Comparison of ENCODE assay signal across 24 mouse cellular contexts in genomic region chr7:64228300-64228699, GRCm38 (mm10).
"Had no signal": no experiment of that assay in that cellular context is flagged by ENCODE, and none has a peak within 500 bp of the region (broad histone marks: within the 10 kb centered on the region; RNA-seq: fewer than 3 reads in every experiment).

No protein-coding gene starts in this region.

- H3K27ac ChIP-seq: heart, embryonic 10.5 days; hindbrain, embryonic 13.5 days; hindbrain, embryonic 15.5 days; hindbrain, postnatal 0 days; kidney, embryonic 15.5 days; kidney, postnatal 0 days; limb, embryonic 13.5 days; limb, embryonic 15.5 days; liver, embryonic 12.5 days; liver, embryonic 14.5 days had no signal

- H3K4me2 ChIP-seq: heart, embryonic 12.5 days; hindbrain, embryonic 13.5 days; hindbrain, embryonic 15.5 days; kidney, embryonic 15.5 days; limb, embryonic 13.5 days; limb, embryonic 15.5 days; liver, embryonic 12.5 days had no signal

- ATAC-seq: hindbrain, postnatal 0 days; intestine, embryonic 16.5 days; liver, embryonic 12.5 days had no signal

- DNase-seq: gastrocnemius, postnatal 14 days; gastrocnemius, postnatal 36 days; heart, adult 18-20 months; heart, postnatal 10 days; kidney, adult 11 months; kidney, adult 2 months; kidney, adult 9 months; kidney, postnatal 14 days; kidney, postnatal 36 days; layer of hippocampus, adult 9-11 months; layer of hippocampus, postnatal 36 days; left cerebral cortex, postnatal 4 days had no signal

- H3K4me1 ChIP-seq: heart, embryonic 10.5 days; heart, embryonic 12.5 days; hindbrain, embryonic 13.5 days; hindbrain, embryonic 15.5 days; kidney, embryonic 15.5 days; limb, embryonic 13.5 days; liver, embryonic 12.5 days had no signal

- H3K9me3 ChIP-seq: heart, embryonic 10.5 days; heart, embryonic 12.5 days; hindbrain, embryonic 13.5 days; hindbrain, embryonic 15.5 days; kidney, embryonic 15.5 days; limb, embryonic 13.5 days; limb, embryonic 15.5 days; liver, embryonic 12.5 days had no signal

- H3K9ac ChIP-seq: heart, embryonic 12.5 days; hindbrain, embryonic 13.5 days; hindbrain, embryonic 15.5 days; kidney, embryonic 15.5 days; limb, embryonic 13.5 days; limb, embryonic 15.5 days; liver, embryonic 12.5 days; liver, embryonic 14.5 days had no signal

- H3K36me3 ChIP-seq: heart, embryonic 10.5 days; heart, embryonic 12.5 days; hindbrain, embryonic 13.5 days; hindbrain, embryonic 15.5 days; kidney, embryonic 15.5 days; limb, embryonic 13.5 days; limb, embryonic 15.5 days; liver, embryonic 12.5 days had no signal

- H3K4me3 ChIP-seq: heart, embryonic 10.5 days; heart, embryonic 12.5 days; hindbrain, embryonic 13.5 days; hindbrain, embryonic 15.5 days; kidney, embryonic 15.5 days; limb, embryonic 13.5 days; limb, embryonic 15.5 days; liver, embryonic 12.5 days had no signal

- H3K27me3 ChIP-seq: heart, embryonic 12.5 days; hindbrain, embryonic 13.5 days; hindbrain, embryonic 15.5 days; kidney, embryonic 15.5 days; limb, embryonic 13.5 days; limb, embryonic 15.5 days; liver, embryonic 12.5 days had no signal
